Mouse (Mus musculus) spleen, postnatal 0 days (tissue): ENCODE measurements around the gene Gsta3. TPM values are rescaled to one million over a fixed set of nuclear protein-coding genes. Genes with fewer than 3 reads are reported as not detected.

Source experiments
- polyA plus RNA-seq: library from polyadenylated mRNA; unstranded; fragments of >200 nt; fragmentation: Nextera tagmentation; extraction: Ambion mirVana; gene quantifications from 2 replicates; pipeline ENCODE4 v1.2.1, GENCODE M21; 2015

Gene Gsta3
- 1.0 and 1.1 TPM in 2 replicates for polyA plus RNA-seq

GRCm38 (mm10) chr1:21239911-21240898 lies at the start of gene Gsta3:
Gene Gsta3, plus strand, starts transcription at chr1:21240589.

GRCm38 (mm10) chr1:21218489-21218919 lies 21.9 kb upstream of the Gsta3 start, which contains the start of gene Tmem14a:
Gene Tmem14a, plus strand, starts transcription at chr1:21218575.

Other genes with a start within 250 kb of the Gsta3 start
- gene Tram2, start 161.4 kb upstream of the Gsta3 start, polyA plus RNA-seq = 2.3 and 2.9 TPM in 2 replicates
- 3.2 and 3.3 TPM in 2 replicates for gene Tmem14a, start 22.0 kb upstream of the Gsta3 start, polyA plus RNA-seq
- gene Khdc1a, start 109.1 kb downstream of the Gsta3 start, polyA plus RNA-seq = not detected in 2 replicates
- 0.06 and 0.11 TPM in 2 replicates for gene Khdc1c, start 127.7 kb downstream of the Gsta3 start, polyA plus RNA-seq
- not detected in 2 replicates for gene Khdc1b, start 143.0 kb downstream of the Gsta3 start, polyA plus RNA-seq